Mouse (Mus musculus): ENCODE results near the gene Phactr1. TPM values are rescaled to one million over a fixed set of nuclear protein-coding genes. Genes with fewer than 3 reads are reported as not detected.

Phactr1 gene
- polyA plus RNA-seq, 1 experiment from 2014 or later: 63.8 TPM

- Histone ChIP-seq H3K9ac (replicated peaks; ENCODE audit: low read length) (no peak overlapping the region), H3K4me1 (ENCODE audit: control insufficient read depth, insufficient read depth, low read length) (0 out of 2 replicates have a peak, but pooled peaks cover 3% of the 10 kb centered on the region), H3K36me3 (ENCODE audit: control insufficient read depth, insufficient read depth, low read length) (no peaks in the 10 kb centered on the region), H3K4me2 (ENCODE audit: low read length) (no peak overlapping the region), H3K9me3 (ENCODE audit: control insufficient read depth, low read length) (no peaks in the 10 kb centered on the region), H3K4me3 (replicated peaks; ENCODE audit: low read depth, low read length) (no peak overlapping the region), H3K27me3 (ENCODE audit: control insufficient read depth, insufficient read depth, low read length) (no peaks in the 10 kb centered on the region), H3K27ac (replicated peaks; ENCODE audit: low read depth, low read length) (no peak overlapping the region)
- DNase-seq: no peak
- WGBS: 95% methylated on average over 7 of the region's 7 CpGs
- no peak for ATAC-seq (ENCODE audit: low FRiP score, low TSS enrichment)
Measured at GRCm38 (mm10) chr13:43177317-43177716, 496.9 kb downstream of the Phactr1 start.

- Histone ChIP-seq H3K9ac (replicated peaks; ENCODE audit: low read length) (no peak overlapping the region), H3K4me3 (replicated peaks; ENCODE audit: low read depth, low read length) (no peak overlapping the region), H3K4me1 (ENCODE audit: control insufficient read depth, insufficient read depth, low read length) (0 out of 2 replicates have a peak, but pooled peaks cover 5% of the 10 kb centered on the region), H3K9me3 (ENCODE audit: control insufficient read depth, low read length) (no peaks in the 10 kb centered on the region), H3K36me3 (ENCODE audit: control insufficient read depth, insufficient read depth, low read length) (no peaks in the 10 kb centered on the region), H3K4me2 (ENCODE audit: low read length) (no peak overlapping the region), H3K27ac (replicated peaks; ENCODE audit: low read depth, low read length) (no peak overlapping the region), H3K27me3 (ENCODE audit: control insufficient read depth, insufficient read depth, low read length) (no peaks in the 10 kb centered on the region)
- no peak for DNase-seq
- no peak for ATAC-seq (ENCODE audit: low FRiP score, low TSS enrichment)
- WGBS: 66% methylated on average over 7 of the region's 7 CpGs
Measured at GRCm38 (mm10) chr13:43181104-43181503, 500.7 kb downstream of the Phactr1 start.

- Histone ChIP-seq H3K4me2 (ENCODE audit: low read length) (peak overlapping the region; percentile 55), H3K4me3 (replicated peaks; ENCODE audit: low read depth, low read length) (0 out of 2 replicates have a peak overlapping the region, but pooled peaks have one; percentile 16), H3K36me3 (ENCODE audit: control insufficient read depth, insufficient read depth, low read length) (no peaks in the 10 kb centered on the region), H3K27me3 (ENCODE audit: control insufficient read depth, insufficient read depth, low read length) (no peaks in the 10 kb centered on the region), H3K27ac (replicated peaks; ENCODE audit: low read depth, low read length) (0 out of 2 replicates have a peak overlapping the region, but pooled peaks have one; percentile 13), H3K9me3 (ENCODE audit: control insufficient read depth, low read length) (no peaks in the 10 kb centered on the region), H3K4me1 (ENCODE audit: control insufficient read depth, insufficient read depth, low read length) (0 out of 2 replicates have a peak, but pooled peaks cover 5% of the 10 kb centered on the region), H3K9ac (replicated peaks; ENCODE audit: low read length) (peak overlapping the region; percentile 16; the same call in 1 of the 2 replicates)
- ATAC-seq (ENCODE audit: low FRiP score, low TSS enrichment) (peak; percentile 43; the same call in 1 of the 2 replicates), DNase-seq (peak; percentile 96)
- WGBS: 14% methylated on average over 14 of the region's 14 CpGs
Measured at GRCm38 (mm10) chr13:43182465-43183201, 502.2 kb downstream of the Phactr1 start.

- no peak overlapping the region for H3K9ac ChIP-seq (replicated peaks; ENCODE audit: low read length)
- peak; percentile 14; the same call in 1 of the 2 replicates for ATAC-seq (ENCODE audit: low FRiP score, low TSS enrichment)
- no peak overlapping the region for H3K27ac ChIP-seq (replicated peaks; ENCODE audit: low read depth, low read length)
- WGBS: 49% methylated on average over 8 of the region's 8 CpGs
- no peaks in the 10 kb centered on the region for H3K27me3 ChIP-seq (ENCODE audit: control insufficient read depth, insufficient read depth, low read length)
- no peaks in the 10 kb centered on the region for H3K9me3 ChIP-seq (ENCODE audit: control insufficient read depth, low read length)
- H3K4me1 ChIP-seq (ENCODE audit: control insufficient read depth, insufficient read depth, low read length): 0 out of 2 replicates have a peak, but pooled peaks cover 5% of the 10 kb centered on the region
- H3K4me3 ChIP-seq (replicated peaks; ENCODE audit: low read depth, low read length): 0 out of 2 replicates have a peak overlapping the region, but pooled peaks have one; percentile 16
- H3K4me2 ChIP-seq (ENCODE audit: low read length): peak overlapping the region; percentile 55
- H3K36me3 ChIP-seq (ENCODE audit: control insufficient read depth, insufficient read depth, low read length): no peaks in the 10 kb centered on the region
- peak; percentile 23 for DNase-seq
Measured at GRCm38 (mm10) chr13:43183248-43184055, 503.0 kb downstream of the Phactr1 start.

- no peak for DNase-seq
- Histone ChIP-seq H3K9ac (replicated peaks; ENCODE audit: low read length) (no peak overlapping the region), H3K27ac (replicated peaks; ENCODE audit: low read depth, low read length) (no peak overlapping the region), H3K4me1 (ENCODE audit: control insufficient read depth, insufficient read depth, low read length) (0 out of 2 replicates have a peak, but pooled peaks cover 5% of the 10 kb centered on the region), H3K4me2 (ENCODE audit: low read length) (no peak overlapping the region), H3K9me3 (ENCODE audit: control insufficient read depth, low read length) (no peaks in the 10 kb centered on the region), H3K4me3 (replicated peaks; ENCODE audit: low read depth, low read length) (no peak overlapping the region), H3K27me3 (ENCODE audit: control insufficient read depth, insufficient read depth, low read length) (no peaks in the 10 kb centered on the region), H3K36me3 (ENCODE audit: control insufficient read depth, insufficient read depth, low read length) (no peaks in the 10 kb centered on the region)
- no peak for ATAC-seq (ENCODE audit: low FRiP score, low TSS enrichment)
- 93% methylated on average over 4 of the region's 4 CpGs for WGBS
Measured at GRCm38 (mm10) chr13:43187736-43188135, 507.3 kb downstream of the Phactr1 start.
